Comparison of ENCODE assay signal across 7 mouse cellular contexts in genomic region chr17:14202291-14203030, GRCm38 (mm10). TPM values are rescaled to one million over a fixed set of nuclear protein-coding genes. Genes with fewer than 3 reads are reported as not detected.
DNase-seq lines count a peak whose midpoint lies in the region; ATAC-seq and TF ChIP-seq lines count a peak whose summit lies in the region.

No protein-coding gene starts in this region.

- H3K27ac ChIP-seq in forebrain, embryonic 16.5 days (ENCODE audit: low read length), result no peak overlapping the region

- peak overlapping the region; percentile 5 for H3ac ChIP-seq in myocyte (ENCODE audit: control insufficient read depth, insufficient read length)

- DNase-seq in 3134 (ENCODE audit: extremely low read depth, insufficient read length, low spot score), result peak; percentile 44
- DNase-seq in kidney, postnatal 36 days, result peak; percentile 86 to 93
- no peak for DNase-seq in left cerebral cortex, postnatal 36 days (ENCODE audit: low spot score in 2 of 2)
- no peak for DNase-seq in ovary, postnatal 14 days (ENCODE audit: low spot score)

- H3K9me3 ChIP-seq in E14TG2a.4 (ENCODE audit: low read length), result no peaks in the 10 kb centered on the region
- H3K9me3 ChIP-seq in forebrain, embryonic 16.5 days (ENCODE audit: control insufficient read depth, low read length), result no peaks in the 10 kb centered on the region

- no peaks in the 10 kb centered on the region for H3K79me2 ChIP-seq in myocyte (ENCODE audit: control insufficient read depth, insufficient read depth)

- intact Hi-C loops in left cerebral cortex, postnatal 36 days (cut with DNase I), result loop anchor here (5.0 kb wide), 1 partner anchor 35 kb away; no protein-coding TSS in a partner anchor

- peaks cover 61% of the 10 kb centered on the region for H3K4me1 ChIP-seq in E14TG2a.4 (replicated peaks; ENCODE audit: low read depth, low read length)
- peaks cover 19% of the 10 kb centered on the region for H3K4me1 ChIP-seq in forebrain, embryonic 16.5 days (replicated peaks; ENCODE audit: control insufficient read depth, insufficient read depth, low read length)

- peak overlapping the region; percentile 83 for H3K4me2 ChIP-seq in forebrain, embryonic 16.5 days (ENCODE audit: low read length)
- H3K4me2 ChIP-seq in myocyte (ENCODE audit: low read depth), result peak overlapping the region; percentile 65

- H3K9ac ChIP-seq in forebrain, embryonic 16.5 days (replicated peaks; ENCODE audit: low read depth, low read length), result 0 out of 2 replicates have a peak overlapping the region, but pooled peaks have one; percentile 68

- H3K36me3 ChIP-seq in E14TG2a.4 (ENCODE audit: insufficient read depth, low read length) (peaks cover 16% of the 10 kb centered on the region), myocyte (ENCODE audit: control insufficient read depth, insufficient read depth) (no peaks in the 10 kb centered on the region)
- H3K36me3 ChIP-seq in forebrain, embryonic 16.5 days (ENCODE audit: control insufficient read depth, insufficient read depth), result no peaks in the 10 kb centered on the region

- TF ChIP-seq CTCF in E14TG2a.4 (conservative IDR thresholded peaks at IDR 0.05; ENCODE audit: low read length), result no peak

- no peak for TF ChIP-seq POLR2A in myocyte (IDR thresholded peaks at IDR 0.05; ENCODE audit: insufficient read length, low read depth)

- ATAC-seq in forebrain, embryonic 16.5 days, result no peak

- H3K4me3 ChIP-seq in E14TG2a.4 (replicated peaks; ENCODE audit: low read length) (peak overlapping the region; percentile 95), myocyte (peak overlapping the region; percentile 10)
- H3K4me3 ChIP-seq in forebrain, embryonic 16.5 days (replicated peaks; ENCODE audit: low read length), result peak overlapping the region; percentile 64

- H3K27me3 ChIP-seq in E14TG2a.4 (ENCODE audit: insufficient read depth, low read length) (peaks cover 28% of the 10 kb centered on the region), myocyte (ENCODE audit: control insufficient read depth, insufficient read depth, insufficient read length) (peaks cover 7% of the 10 kb centered on the region)
- peaks cover 32% of the 10 kb centered on the region for H3K27me3 ChIP-seq in forebrain, embryonic 16.5 days (replicated peaks; ENCODE audit: control insufficient read depth, insufficient read depth, low read length)

- WGBS in forebrain, embryonic 16.5 days, result 3% methylated on average over 18 of the region's 18 CpGs

TF ChIP-seq in myocyte, 11 proteins besides CTCF, POLR2A, EP300 and RAD21:
- no peak for TF ChIP-seq REST (IDR thresholded peaks at IDR 0.05; ENCODE audit: insufficient read depth, insufficient read length)
- no peak for TF ChIP-seq MYOG (IDR thresholded peaks at IDR 0.05; ENCODE audit: control insufficient read depth in 1 of 3, insufficient read depth in 1 of 3, insufficient read length in 2 of 3, low read depth in 2 of 3)
- no peak for TF ChIP-seq POLR2AphosphoS2 (IDR thresholded peaks at IDR 0.05; ENCODE audit: insufficient read length, low read depth)
- no peak for TF ChIP-seq SRF (IDR thresholded peaks at IDR 0.05; ENCODE audit: control insufficient read depth, insufficient read length, low read depth)
- TF ChIP-seq MAX (IDR thresholded peaks at IDR 0.05; ENCODE audit: low read depth), result no peak
- no peak for TF ChIP-seq MYOD1 (IDR thresholded peaks at IDR 0.05; ENCODE audit: control insufficient read depth in 1 of 3, insufficient read length in 2 of 3, low read depth in 2 of 3)
- TF ChIP-seq USF1 (IDR thresholded peaks at IDR 0.05; ENCODE audit: low read depth), result no peak
- no peak for TF ChIP-seq E2F4 (IDR thresholded peaks at IDR 0.05; ENCODE audit: insufficient read depth)

RNA-seq across cellular contexts. Expression of gene Dact2, which starts 1.6 kb away (rescaled TPM):
- polyA plus RNA-seq in forebrain, embryonic 16.5 days (2015; fragmentation: Nextera tagmentation; extraction: Ambion mirVana), result 1.1 and 1.3 TPM in 2 replicates
- 0.95 TPM for polyA plus RNA-seq in myocyte (2012; fragmentation: generic; extraction: Trizol)
- total RNA-seq in left cerebral cortex, postnatal 36 days (2021), result 100 to 1,000 TPM in 1 of 2 experiments, 10 to 100 TPM in 1; 73.9 to 113 TPM

Comparison
In these comparisons a context has a peak if more than half of its experiments do, and no peak if none do; other contexts are left out.
1. DNase-seq: peak in 3134 (single experiment) and kidney, postnatal 36 days (2 of 2); none in left cerebral cortex, postnatal 36 days (0 of 2) and ovary, postnatal 14 days (single experiment).
2. H3K4me3 ChIP-seq: peak in every context shown above with its lines; median percentile 95 in E14TG2a.4; 64 in forebrain, embryonic 16.5 days; 10 in myocyte.